Mouse (Mus musculus): ENCODE measurements around the gene Csf2.
"Not testable (repeated sequence)": the region's sequence is repeated elsewhere in the genome, so short reads cannot be mapped to it uniquely, and the experiment has no call there.

The Csf2 gene

GRCm38 (mm10) chr11:54248940-54249717 is at the start of gene Csf2:
Csf2 (minus strand) TSS chr11:54249667.
- DNase-seq, result no peak

- DNase-seq, result no peak
These were observed 49.3 kb upstream of the Csf2 start for GRCm38 (mm10) chr11:54298777-54299176.

GRCm38 (mm10) chr11:54297471-54297870 is 48.0 kb upstream of the Csf2 start:
- DNase-seq, result not testable (repeated sequence)

GRCm38 (mm10) chr11:54296734-54297133 is 47.3 kb upstream of the Csf2 start:
- no peak for DNase-seq

GRCm38 (mm10) chr11:54295971-54296370 is 46.5 kb upstream of the Csf2 start:
- no peak for DNase-seq

- DNase-seq, result no peak
These were observed 44.7 kb upstream of the Csf2 start for GRCm38 (mm10) chr11:54293980-54294807.

- DNase-seq, result no peak
These were observed 42.7 kb upstream of the Csf2 start for GRCm38 (mm10) chr11:54292163-54292562.

GRCm38 (mm10) chr11:54287821-54288453 is 38.5 kb upstream of the Csf2 start:
- no peak for DNase-seq

GRCm38 (mm10) chr11:54271437-54271949 is 22.0 kb upstream of the Csf2 start:
- DNase-seq, result no peak

- DNase-seq, result no peak
These were observed 19.9 kb upstream of the Csf2 start for GRCm38 (mm10) chr11:54269191-54269896.

GRCm38 (mm10) chr11:54267177-54267576 is 17.7 kb upstream of the Csf2 start, which contains the start of gene Il3:
Il3 (minus strand) TSS chr11:54267277.
- DNase-seq, result no peak

- DNase-seq, result peak; percentile 50
These were observed 15.1 kb upstream of the Csf2 start for GRCm38 (mm10) chr11:54264542-54264941.

GRCm38 (mm10) chr11:54263405-54264031 is 14.1 kb upstream of the Csf2 start:
- no peak for DNase-seq

- peak; percentile 78 for DNase-seq
These were observed 7.3 kb upstream of the Csf2 start for GRCm38 (mm10) chr11:54256624-54257376.

- no peak for DNase-seq
These were observed 4.6 kb upstream of the Csf2 start for GRCm38 (mm10) chr11:54254114-54254513.

GRCm38 (mm10) chr11:54250575-54250974 is 1.1 kb upstream of the Csf2 start:
- DNase-seq, result no peak

GRCm38 (mm10) chr11:54249748-54250147 is 281 bp upstream of the Csf2 start:
- no peak for DNase-seq

GRCm38 (mm10) chr11:54247251-54247950 is 2.1 kb downstream of the Csf2 start:
- no peak for DNase-seq

- no peak for DNase-seq
These were observed 5.0 kb downstream of the Csf2 start for GRCm38 (mm10) chr11:54244465-54244864.

GRCm38 (mm10) chr11:54242494-54242893 is 7.0 kb downstream of the Csf2 start:
- no peak for DNase-seq

GRCm38 (mm10) chr11:54236939-54237338 is 12.5 kb downstream of the Csf2 start:
- no peak for DNase-seq
